In the genomic region with DNA sequence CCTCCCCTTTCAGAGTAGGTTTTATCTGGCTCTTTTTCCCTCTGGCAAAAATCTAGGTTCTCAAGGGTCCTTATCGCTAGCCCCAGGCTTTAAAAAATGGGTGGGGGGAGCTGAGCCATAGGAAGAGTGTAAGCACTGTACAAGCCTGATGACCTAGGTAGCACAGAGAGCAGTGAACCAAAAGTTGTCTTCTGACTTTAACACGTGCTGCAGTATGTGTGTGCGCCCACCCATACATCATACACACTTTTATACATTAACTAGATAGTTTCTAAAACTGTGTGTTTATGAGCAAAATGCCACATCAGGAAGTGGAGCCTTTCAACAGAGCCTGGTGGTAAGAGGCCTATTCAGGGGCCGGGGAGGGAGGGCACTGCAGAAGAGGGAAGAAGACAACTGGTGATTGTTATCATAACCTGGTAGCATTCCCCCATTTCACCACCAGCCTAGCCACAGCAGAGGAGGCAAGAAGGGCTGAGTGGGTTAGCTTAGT, we compare ENCODE assay signal across 11 mouse cellular contexts. TPM values are rescaled to one million over a fixed set of nuclear protein-coding genes. Genes with fewer than 3 reads are reported as not detected.
DNase-seq lines count a peak whose midpoint lies in the region; ATAC-seq and TF ChIP-seq lines count a peak whose summit lies in the region.
"Had no signal": no experiment of that assay in that cellular context is flagged by ENCODE, and none has a peak within 500 bp of the region (broad histone marks: within the 10 kb centered on the region; RNA-seq: fewer than 3 reads in every experiment).

No protein-coding gene starts in this region.

- peak overlapping the region; percentile 61; the same call in 1 of the 2 replicates for H3K4me3 ChIP-seq in G1E (ENCODE audit: low read depth, low read length)
- H3K4me3 ChIP-seq in bone marrow, adult 2 months (replicated peaks; ENCODE audit: control insufficient read depth, low read depth, low read length), result no peak overlapping the region
- no peak overlapping the region for H3K4me3 ChIP-seq in liver, embryonic 11.5 days (ENCODE audit: low read depth, low read length)
- H3K4me3 ChIP-seq in hindbrain, embryonic 13.5 days, result no peak overlapping the region
- H3K4me3 ChIP-seq: heart, adult 2 months had no signal

- H3K27me3 ChIP-seq in G1E (ENCODE audit: insufficient read depth, low read length), result no peaks in the 10 kb centered on the region
- no peaks in the 10 kb centered on the region for H3K27me3 ChIP-seq in liver, embryonic 11.5 days (replicated peaks; ENCODE audit: control insufficient read depth, insufficient read depth, low read length)
- no peaks in the 10 kb centered on the region for H3K27me3 ChIP-seq in hindbrain, embryonic 13.5 days

- peak; percentile 64 for ATAC-seq in G1E (ENCODE audit: extremely low read depth, insufficient number of reproducible peaks, low FRiP score, poor library complexity, severe bottlenecking)
- peak; percentile 83 for ATAC-seq in liver, embryonic 11.5 days (replicated peaks; ENCODE audit: low FRiP score)
- ATAC-seq in hindbrain, embryonic 13.5 days (ENCODE audit: low FRiP score), result no peak
- ATAC-seq: hindbrain, postnatal 0 days had no signal

- 9% methylated on average over 4 of the region's 4 CpGs for WGBS in bone marrow, adult 2 months
- WGBS in liver, embryonic 11.5 days, result 42% methylated on average over 4 of the region's 4 CpGs
- WGBS in hindbrain, embryonic 13.5 days, result 83% methylated on average over 4 of the region's 4 CpGs

- H3K27ac ChIP-seq in bone marrow, adult 2 months (ENCODE audit: control insufficient read depth, insufficient read depth, low read depth, low read length, poor library complexity), result peak overlapping the region; percentile 74
- H3K27ac ChIP-seq in liver, embryonic 11.5 days (ENCODE audit: low read depth, low read length), result peak overlapping the region; percentile 60
- H3K27ac ChIP-seq in hindbrain, embryonic 13.5 days, result no peak overlapping the region
- H3K27ac ChIP-seq: heart, adult 2 months; hindbrain, postnatal 0 days had no signal

- peak overlapping the region; percentile 37 for H3K4me2 ChIP-seq in liver, embryonic 11.5 days
- H3K4me2 ChIP-seq in hindbrain, embryonic 13.5 days, result no peak overlapping the region

- no peak for TF ChIP-seq CTCF in G1E (IDR thresholded peaks at IDR 0.05; ENCODE audit: low read depth, low read length)
- no peak for TF ChIP-seq CTCF in bone marrow, adult 2 months (IDR thresholded peaks at IDR 0.05; ENCODE audit: control insufficient read depth, insufficient read depth, low read length)

- peaks cover 35% of the 10 kb centered on the region for H3K36me3 ChIP-seq in G1E (replicated peaks)
- no peaks in the 10 kb centered on the region for H3K36me3 ChIP-seq in liver, embryonic 11.5 days (ENCODE audit: control insufficient read depth, insufficient read depth, low read length)
- peaks cover 6% of the 10 kb centered on the region for H3K36me3 ChIP-seq in hindbrain, embryonic 13.5 days

- peaks cover 70% of the 10 kb centered on the region for H3K4me1 ChIP-seq in G1E (ENCODE audit: insufficient read depth, low read depth, low read length)
- H3K4me1 ChIP-seq in bone marrow, adult 2 months (ENCODE audit: control insufficient read depth, insufficient read depth, low read length), result peaks cover 5% of the 10 kb centered on the region
- peaks cover 18% of the 10 kb centered on the region for H3K4me1 ChIP-seq in liver, embryonic 11.5 days (replicated peaks; ENCODE audit: control insufficient read depth, insufficient read depth, low read length)
- peaks cover 21% of the 10 kb centered on the region for H3K4me1 ChIP-seq in hindbrain, embryonic 13.5 days (replicated peaks)

- no peak for TF ChIP-seq POLR2A in bone marrow, adult 2 months (IDR thresholded peaks at IDR 0.05; ENCODE audit: borderline replicate concordance, control insufficient read depth, low read depth, low read length)

- H3K9ac ChIP-seq in liver, embryonic 11.5 days (ENCODE audit: low read depth, low read length), result no peak overlapping the region
- H3K9ac ChIP-seq in hindbrain, embryonic 13.5 days, result no peak overlapping the region

- no peaks in the 10 kb centered on the region for H3K9me3 ChIP-seq in G1E (replicated peaks)
- H3K9me3 ChIP-seq in liver, embryonic 11.5 days (ENCODE audit: control insufficient read depth, low read length), result no peaks in the 10 kb centered on the region
- H3K9me3 ChIP-seq in hindbrain, embryonic 13.5 days, result no peaks in the 10 kb centered on the region

- DNase-seq in G1E (ENCODE audit: low spot score), result peak; percentile 64
- no peak for DNase-seq in liver, embryonic 11.5 days (ENCODE audit: low spot score)
- DNase-seq in naive thymus-derived CD4-positive, alpha-beta T cell, adult 2 months (ENCODE audit: low read depth), result peak; percentile 17
- DNase-seq in gastrocnemius, adult 8-10 months (ENCODE audit: low spot score in 2 of 2), result no peak
- DNase-seq in gastrocnemius, postnatal 10 days, result no peak
- DNase-seq: heart, adult 2 months; left cerebral cortex, postnatal 4 days; lung, postnatal 10 days had no signal

RNA-seq across cellular contexts. Expression of a gene that starts 27.6 kb away (rescaled TPM):
- 46.3 and 57.9 TPM in 2 replicates for total RNA-seq in G1E (2014; fragmentation: Nextera tagmentation)
- 6.9 and 7.7 TPM in 2 replicates for total RNA-seq in G1E (2017)
- 10.4 and 12.0 TPM in 2 replicates for polyA plus RNA-seq in G1E (2012)
- 3.1 and 5.7 TPM in 2 replicates for polyA plus RNA-seq in bone marrow, adult 2 months (2011; ENCODE audit: insufficient read depth, insufficient read length, low replicate concordance, missing spikeins)
- polyA plus RNA-seq in liver, embryonic 11.5 days (2014; fragmentation: Nextera tagmentation; extraction: Ambion mirVana), result 6.1 and 7.6 TPM in 2 replicates
- total RNA-seq in gastrocnemius, adult 8-10 months (2022), result 1 to 10 TPM; 3.5 to 4.5 (median 3.9) TPM
- polyA plus RNA-seq in hindbrain, embryonic 13.5 days (2015; fragmentation: Nextera tagmentation; extraction: Ambion mirVana), result 7.2 and 9.2 TPM in 2 replicates
- total RNA-seq in gastrocnemius, postnatal 10 days (2021), result 10 to 100 TPM; 10.4 to 13.6 TPM

RNA-seq across cellular contexts. Expression of a gene that starts 32.3 kb away (rescaled TPM):
- total RNA-seq in G1E (2014; fragmentation: Nextera tagmentation), result 6.1 and 6.4 TPM in 2 replicates
- total RNA-seq in G1E (2017), result 2.3 and 3.4 TPM in 2 replicates
- polyA plus RNA-seq in G1E (2012), result 1.8 TPM in 2 replicates
- 1.7 and 4.6 TPM in 2 replicates for polyA plus RNA-seq in bone marrow, adult 2 months (2011; ENCODE audit: insufficient read depth, insufficient read length, low replicate concordance, missing spikeins)
- polyA plus RNA-seq in liver, embryonic 11.5 days (2014; fragmentation: Nextera tagmentation; extraction: Ambion mirVana), result 2.7 and 3.0 TPM in 2 replicates
- 1 to 10 TPM; 1.8 to 3.2 (median 2.2) TPM for total RNA-seq in gastrocnemius, adult 8-10 months (2022)
- polyA plus RNA-seq in hindbrain, embryonic 13.5 days (2015; fragmentation: Nextera tagmentation; extraction: Ambion mirVana), result 37.3 and 39.7 TPM in 2 replicates
- total RNA-seq in gastrocnemius, postnatal 10 days (2021), result 1 to 10 TPM; 4.1 to 5.2 TPM

Comparison
In these comparisons a context has a peak if more than half of its experiments do, and no peak if none do; other contexts are left out.
1. DNase-seq: peak in G1E (single experiment) and naive thymus-derived CD4-positive, alpha-beta T cell, adult 2 months (single experiment); none in liver, embryonic 11.5 days (single experiment), gastrocnemius, adult 8-10 months (0 of 2) and gastrocnemius, postnatal 10 days (single experiment).